Mouse (Mus musculus): ENCODE results near the gene Dab1. TPM values are rescaled to one million over a fixed set of nuclear protein-coding genes. Genes with fewer than 3 reads are reported as not detected.

Gene Dab1
- polyA plus RNA-seq (2015; fragmentation: Nextera tagmentation; extraction: Ambion mirVana) = 2.1 and 3.0 TPM in 2 replicates

DNA sequence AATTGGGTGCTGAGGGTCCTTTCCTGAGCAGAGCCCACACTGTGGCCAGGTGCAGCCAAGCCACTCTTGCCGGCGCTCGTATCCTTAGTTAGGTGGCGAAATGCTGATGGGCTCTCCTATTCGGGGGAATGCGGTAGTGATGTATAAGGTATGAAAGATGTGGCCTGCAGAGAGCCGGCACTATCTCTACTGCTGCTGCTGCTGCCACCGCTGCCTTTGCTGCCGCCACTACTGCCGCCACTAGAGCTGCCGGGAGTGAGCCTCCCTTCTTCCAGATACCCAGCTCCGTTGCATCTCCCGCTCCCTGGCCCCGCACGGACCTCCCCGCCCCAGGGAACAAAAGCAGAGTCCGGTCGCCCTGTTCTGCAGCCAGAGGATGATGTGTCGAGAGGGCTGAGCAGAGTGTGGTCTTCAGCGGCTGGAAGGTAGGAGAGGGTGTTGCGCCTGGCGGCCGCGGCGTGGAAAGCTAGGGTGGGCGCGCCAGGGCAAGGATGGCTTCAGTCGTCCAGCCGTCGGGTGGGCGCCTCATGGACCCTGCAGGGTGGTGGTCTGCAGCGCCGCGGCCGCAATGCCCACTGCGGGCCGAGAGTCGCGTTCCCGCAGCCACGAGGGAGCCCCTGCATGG is at the start of gene Dab1:
Dab1 (plus strand) TSS at position 39 of the 625 bp plus-strand sequence.
- no peaks in the 10 kb centered on the region for H3K36me3 ChIP-seq (ENCODE audit: control insufficient read depth, insufficient read depth, low read length)
- ATAC-seq (ENCODE audit: low read depth) = no peak
- H3K4me1 ChIP-seq (replicated peaks; ENCODE audit: control insufficient read depth, insufficient read depth, low read length) = no peaks in the 10 kb centered on the region
- no peak within 1 kb of the TSS for H3K9ac ChIP-seq (ENCODE audit: low read length)
- no peaks in the 10 kb centered on the region for H3K9me3 ChIP-seq (ENCODE audit: control insufficient read depth, low read length)
- peak within 1 kb of the TSS; percentile 15; the same call in 1 of the 2 replicates for H3K4me2 ChIP-seq (ENCODE audit: low read depth, low read length)
- H3K4me3 ChIP-seq (ENCODE audit: low read length) = no peak within 1 kb of the TSS
- WGBS = under 1% methylated on average over 41 of the region's 41 CpGs
- H3K27me3 ChIP-seq (ENCODE audit: control insufficient read depth, insufficient read depth, low read depth, low read length) = peaks cover 45% of the 10 kb centered on the region
- no peak within 1 kb of the TSS for H3K27ac ChIP-seq (ENCODE audit: low read length)

DNA sequence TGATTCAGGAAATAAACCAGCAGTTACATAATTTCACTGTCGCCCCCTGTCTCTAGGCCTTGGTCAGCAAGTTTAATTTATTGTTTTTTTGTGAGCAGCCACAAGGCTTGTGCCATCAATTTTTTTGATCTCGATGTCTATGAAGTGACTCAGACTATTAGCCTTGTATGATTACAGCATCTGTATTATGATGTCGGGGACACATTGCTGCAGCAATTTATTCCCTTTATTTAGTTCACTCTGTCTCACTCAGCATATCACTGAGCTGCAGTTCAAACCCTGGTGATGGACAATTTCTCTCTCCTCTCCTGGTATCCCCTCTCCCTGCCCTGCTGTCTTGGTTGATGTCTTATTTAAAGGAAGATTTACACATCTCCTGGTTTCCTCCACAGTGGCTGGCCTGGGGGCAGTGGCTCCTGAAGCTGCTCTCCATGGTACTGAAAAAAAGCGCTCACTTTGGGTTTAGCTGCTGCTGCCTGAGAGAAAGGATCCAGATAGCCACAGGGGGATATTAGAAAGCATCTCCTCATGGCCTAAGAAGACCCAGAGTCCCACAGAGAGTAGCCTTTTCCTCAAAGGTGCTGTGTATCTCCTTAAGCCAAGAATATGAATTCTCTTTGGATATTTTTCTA is 47.3 kb upstream of the Dab1 start:
- H3K9me3 ChIP-seq (ENCODE audit: control insufficient read depth, low read length) = no peaks in the 10 kb centered on the region
- H3K27ac ChIP-seq (ENCODE audit: low read length) = no peak overlapping the region
- H3K4me3 ChIP-seq (ENCODE audit: low read length) = no peak overlapping the region
- no peaks in the 10 kb centered on the region for H3K27me3 ChIP-seq (ENCODE audit: control insufficient read depth, insufficient read depth, low read depth, low read length)
- no peaks in the 10 kb centered on the region for H3K4me1 ChIP-seq (replicated peaks; ENCODE audit: control insufficient read depth, insufficient read depth, low read length)
- 59% methylated on average over 4 of the region's 4 CpGs for WGBS
- H3K9ac ChIP-seq (ENCODE audit: low read length) = no peak overlapping the region
- ATAC-seq (ENCODE audit: low read depth) = no peak
- H3K4me2 ChIP-seq (ENCODE audit: low read depth, low read length) = no peak overlapping the region
- H3K36me3 ChIP-seq (ENCODE audit: control insufficient read depth, insufficient read depth, low read length) = no peaks in the 10 kb centered on the region

DNA sequence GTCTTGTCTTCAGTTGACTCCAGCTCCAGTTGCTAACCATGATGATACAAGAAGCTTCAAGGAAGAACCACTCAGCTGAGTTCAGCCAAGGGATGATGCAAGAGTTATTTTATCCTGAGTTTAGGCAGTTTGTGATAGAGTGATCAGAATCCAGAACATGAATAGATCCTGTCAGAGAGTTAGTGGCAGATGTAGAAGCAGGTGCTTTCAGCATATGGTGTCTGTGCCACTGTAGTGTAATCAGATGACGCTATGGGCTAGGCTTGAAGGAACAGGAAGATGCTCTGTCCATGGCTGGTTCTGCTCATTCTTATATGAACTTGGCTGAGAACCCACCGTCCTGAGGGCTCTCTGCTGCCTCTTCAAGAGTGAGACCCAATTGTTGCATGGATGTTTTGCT is 43.6 kb upstream of the Dab1 start:
- ATAC-seq (ENCODE audit: low read depth) = no peak
- H3K27ac ChIP-seq (ENCODE audit: low read length) = no peak overlapping the region
- no peaks in the 10 kb centered on the region for H3K9me3 ChIP-seq (ENCODE audit: control insufficient read depth, low read length)
- WGBS = 81% methylated on average over 2 of the region's 2 CpGs
- H3K27me3 ChIP-seq (ENCODE audit: control insufficient read depth, insufficient read depth, low read depth, low read length) = no peaks in the 10 kb centered on the region
- H3K9ac ChIP-seq (ENCODE audit: low read length) = no peak overlapping the region
- H3K4me1 ChIP-seq (replicated peaks; ENCODE audit: control insufficient read depth, insufficient read depth, low read length) = no peaks in the 10 kb centered on the region
- H3K4me2 ChIP-seq (ENCODE audit: low read depth, low read length) = no peak overlapping the region
- H3K36me3 ChIP-seq (ENCODE audit: control insufficient read depth, insufficient read depth, low read length) = no peaks in the 10 kb centered on the region
- no peak overlapping the region for H3K4me3 ChIP-seq (ENCODE audit: low read length)

DNA sequence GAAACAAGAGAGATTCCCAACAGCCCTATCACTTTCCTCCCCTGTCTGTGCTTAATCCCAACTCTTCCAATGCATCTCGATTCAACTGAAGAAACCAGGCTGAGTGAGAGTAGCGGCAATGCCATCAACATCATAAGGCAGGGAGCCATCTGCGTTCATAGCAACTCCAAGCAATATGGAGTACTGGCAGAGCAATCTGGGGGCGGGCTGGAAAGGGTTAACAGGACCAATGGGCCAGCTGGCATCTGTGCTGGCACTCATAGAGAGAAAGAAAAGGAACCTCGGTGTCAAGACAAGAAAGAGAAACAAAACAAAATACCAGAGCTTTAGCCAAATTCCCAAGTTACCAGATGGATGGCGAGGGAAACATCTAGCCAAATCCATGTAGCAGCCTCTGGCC is 42.9 kb upstream of the Dab1 start:
- Histone ChIP-seq H3K27ac (ENCODE audit: low read length) (no peak overlapping the region), H3K27me3 (ENCODE audit: control insufficient read depth, insufficient read depth, low read depth, low read length) (no peaks in the 10 kb centered on the region), H3K4me3 (ENCODE audit: low read length) (no peak overlapping the region), H3K4me1 (replicated peaks; ENCODE audit: control insufficient read depth, insufficient read depth, low read length) (no peaks in the 10 kb centered on the region), H3K36me3 (ENCODE audit: control insufficient read depth, insufficient read depth, low read length) (no peaks in the 10 kb centered on the region), H3K4me2 (ENCODE audit: low read depth, low read length) (no peak overlapping the region), H3K9ac (ENCODE audit: low read length) (no peak overlapping the region), H3K9me3 (ENCODE audit: control insufficient read depth, low read length) (no peaks in the 10 kb centered on the region)
- ATAC-seq (ENCODE audit: low read depth) = no peak
- 70% methylated on average over 6 of the region's 6 CpGs for WGBS

DNA sequence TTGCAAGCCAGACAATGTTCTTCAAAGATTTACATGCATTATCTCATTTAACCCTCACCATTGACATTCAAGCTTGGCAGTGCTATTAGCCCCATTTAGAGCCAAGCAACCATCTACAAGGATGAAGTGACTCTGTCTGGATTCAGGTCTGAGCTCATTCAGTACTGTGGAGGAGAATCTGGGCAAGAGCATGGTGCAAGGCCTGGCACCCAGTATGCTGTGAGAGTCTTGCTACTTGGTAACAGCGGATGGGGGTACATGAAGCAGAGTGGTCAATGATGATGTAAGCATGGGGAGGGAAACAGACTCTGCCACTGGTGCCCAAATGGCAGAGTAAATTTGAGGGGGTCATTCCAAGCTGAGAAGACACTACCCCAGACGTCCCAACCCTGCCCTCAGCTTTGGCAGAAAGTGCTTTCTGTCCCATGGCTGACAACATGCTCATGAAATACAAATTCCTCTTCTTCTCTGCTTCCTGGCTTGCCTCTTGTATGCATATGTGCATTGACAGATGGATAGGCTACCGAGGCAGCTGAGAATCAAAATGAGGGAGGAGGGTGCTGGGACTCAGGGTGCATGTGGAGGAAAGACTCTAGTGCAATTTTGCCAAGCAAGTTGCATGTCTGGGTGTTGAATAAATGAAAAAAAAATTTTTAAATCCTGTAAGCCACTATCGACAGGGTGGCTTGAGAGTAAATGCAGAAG is 41.9 kb upstream of the Dab1 start:
- Histone ChIP-seq H3K9me3 (ENCODE audit: control insufficient read depth, low read length) (no peaks in the 10 kb centered on the region), H3K27ac (ENCODE audit: low read length) (no peak overlapping the region), H3K4me2 (ENCODE audit: low read depth, low read length) (no peak overlapping the region), H3K27me3 (ENCODE audit: control insufficient read depth, insufficient read depth, low read depth, low read length) (no peaks in the 10 kb centered on the region), H3K36me3 (ENCODE audit: control insufficient read depth, insufficient read depth, low read length) (no peaks in the 10 kb centered on the region), H3K4me1 (replicated peaks; ENCODE audit: control insufficient read depth, insufficient read depth, low read length) (no peaks in the 10 kb centered on the region), H3K4me3 (ENCODE audit: low read length) (no peak overlapping the region), H3K9ac (ENCODE audit: low read length) (no peak overlapping the region)
- no peak for ATAC-seq (ENCODE audit: low read depth)
- 59% methylated on average over 4 of the region's 4 CpGs for WGBS

DNA sequence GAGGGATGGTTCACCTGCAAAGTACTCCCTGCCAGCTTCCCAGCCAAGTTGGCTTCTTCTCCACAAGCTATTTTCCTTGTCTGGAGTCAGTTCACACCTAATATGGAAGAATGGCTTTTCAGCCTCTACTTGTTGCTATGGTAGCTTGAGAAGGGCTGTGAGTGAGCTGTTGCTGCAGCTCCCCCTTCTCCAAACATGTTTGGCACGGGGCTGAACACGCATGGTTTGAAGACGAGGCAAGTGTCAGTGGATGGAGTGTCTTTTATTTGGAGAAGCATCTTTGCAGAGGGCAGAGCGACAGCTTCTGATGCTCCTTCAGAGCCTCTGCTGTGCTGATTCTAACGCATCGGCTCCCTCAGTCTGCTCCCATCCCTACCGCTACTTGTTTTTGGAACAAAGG is 41.3 kb upstream of the Dab1 start:
- WGBS = 50% methylated on average over 7 of the region's 7 CpGs
- Histone ChIP-seq H3K4me3 (ENCODE audit: low read length) (no peak overlapping the region), H3K4me2 (ENCODE audit: low read depth, low read length) (no peak overlapping the region), H3K36me3 (ENCODE audit: control insufficient read depth, insufficient read depth, low read length) (no peaks in the 10 kb centered on the region), H3K4me1 (replicated peaks; ENCODE audit: control insufficient read depth, insufficient read depth, low read length) (no peaks in the 10 kb centered on the region), H3K27ac (ENCODE audit: low read length) (no peak overlapping the region), H3K9ac (ENCODE audit: low read length) (no peak overlapping the region), H3K9me3 (ENCODE audit: control insufficient read depth, low read length) (no peaks in the 10 kb centered on the region), H3K27me3 (ENCODE audit: control insufficient read depth, insufficient read depth, low read depth, low read length) (no peaks in the 10 kb centered on the region)
- no peak for ATAC-seq (ENCODE audit: low read depth)

DNA sequence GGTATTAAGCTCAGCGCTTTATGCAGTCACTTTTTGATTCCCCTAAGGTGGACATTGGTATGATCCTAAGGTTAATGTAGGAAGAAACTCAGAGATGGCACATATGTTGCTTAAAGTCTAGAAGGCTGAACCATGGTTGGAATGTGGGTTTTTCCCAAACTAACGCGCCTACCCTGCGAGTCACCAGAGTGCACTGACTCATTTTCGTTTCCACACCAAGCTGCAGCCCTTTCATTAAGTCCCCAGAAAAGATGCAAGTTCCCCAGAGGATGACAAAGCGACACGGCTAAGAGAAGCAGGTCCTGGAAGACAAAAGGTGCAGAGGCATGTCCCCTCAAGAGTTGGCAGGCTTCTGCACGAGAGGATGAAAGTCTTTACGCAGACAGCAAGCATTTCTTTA is 39.1 kb upstream of the Dab1 start:
- no peak for ATAC-seq (ENCODE audit: low read depth)
- no peaks in the 10 kb centered on the region for H3K36me3 ChIP-seq (ENCODE audit: control insufficient read depth, insufficient read depth, low read length)
- no peaks in the 10 kb centered on the region for H3K9me3 ChIP-seq (ENCODE audit: control insufficient read depth, low read length)

DNA sequence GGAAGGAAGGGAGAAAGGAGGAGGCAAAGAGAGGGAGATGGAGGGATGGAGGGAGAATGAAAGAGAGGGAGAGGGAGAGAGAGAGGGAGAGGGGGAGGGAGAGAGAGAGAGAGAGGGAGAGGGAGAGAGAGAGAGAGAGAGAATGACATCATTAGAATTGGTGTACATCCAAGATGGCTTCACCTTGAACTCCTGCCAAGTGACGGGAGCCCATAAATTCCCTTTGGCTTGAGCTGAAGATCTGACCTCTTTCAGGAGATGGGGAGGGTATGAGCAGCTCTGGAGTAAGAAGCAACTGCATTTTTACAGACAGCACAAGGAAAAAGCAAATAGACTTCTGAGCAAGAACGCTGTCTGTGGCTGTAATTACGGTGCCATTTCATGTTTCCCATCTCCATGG is 4.1 kb upstream of the Dab1 start:
- Histone ChIP-seq H3K36me3 (ENCODE audit: control insufficient read depth, insufficient read depth, low read length) (no peaks in the 10 kb centered on the region), H3K27me3 (ENCODE audit: control insufficient read depth, insufficient read depth, low read depth, low read length) (peaks cover 22% of the 10 kb centered on the region), H3K4me2 (ENCODE audit: low read depth, low read length) (no peak overlapping the region), H3K4me3 (ENCODE audit: low read length) (no peak overlapping the region), H3K9ac (ENCODE audit: low read length) (no peak overlapping the region), H3K9me3 (ENCODE audit: control insufficient read depth, low read length) (no peaks in the 10 kb centered on the region), H3K27ac (ENCODE audit: low read length) (no peak overlapping the region), H3K4me1 (replicated peaks; ENCODE audit: control insufficient read depth, insufficient read depth, low read length) (no peaks in the 10 kb centered on the region)
- WGBS = 62% methylated on average over 3 of the region's 3 CpGs
- ATAC-seq (ENCODE audit: low read depth) = no peak

More for the DNA sequence above, 39.1 kb upstream of the Dab1 start:
- H3K4me2 ChIP-seq (ENCODE audit: low read depth, low read length) = no peak overlapping the region
- no peaks in the 10 kb centered on the region for H3K4me1 ChIP-seq (replicated peaks; ENCODE audit: control insufficient read depth, insufficient read depth, low read length)
- H3K4me3 ChIP-seq (ENCODE audit: low read length) = no peak overlapping the region
- H3K9ac ChIP-seq (ENCODE audit: low read length) = no peak overlapping the region
- no peaks in the 10 kb centered on the region for H3K27me3 ChIP-seq (ENCODE audit: control insufficient read depth, insufficient read depth, low read depth, low read length)
- 78% methylated on average over 9 of the region's 9 CpGs for WGBS
- no peak overlapping the region for H3K27ac ChIP-seq (ENCODE audit: low read length)

DNA sequence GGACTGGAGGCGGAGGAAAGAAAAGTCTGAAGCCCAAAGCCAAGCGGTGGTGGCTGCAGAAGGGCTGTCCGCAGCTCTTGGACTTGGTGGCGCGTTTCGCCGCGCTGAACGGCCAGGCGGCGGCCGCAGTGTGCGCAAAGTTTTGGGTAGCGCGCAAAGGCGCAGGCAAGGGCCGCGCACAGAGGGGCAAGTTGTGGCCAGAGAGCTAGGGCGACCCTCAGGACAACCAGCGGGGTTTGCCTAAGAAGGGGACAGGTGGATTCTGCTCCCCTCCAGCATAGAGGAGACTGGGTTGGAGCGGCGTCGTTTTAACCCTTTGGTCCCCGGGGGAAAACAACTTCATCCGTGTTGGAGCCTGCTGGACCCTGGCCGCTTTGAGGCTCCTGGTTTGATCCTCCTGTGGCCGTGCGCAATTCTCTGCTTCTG is 800 bp downstream of the Dab1 start:
- no peak overlapping the region for H3K4me3 ChIP-seq (ENCODE audit: low read length)
- under 1% methylated on average over 28 of the region's 28 CpGs for WGBS
- H3K27me3 ChIP-seq (ENCODE audit: control insufficient read depth, insufficient read depth, low read depth, low read length) = peaks cover 45% of the 10 kb centered on the region
- no peaks in the 10 kb centered on the region for H3K9me3 ChIP-seq (ENCODE audit: control insufficient read depth, low read length)
- H3K9ac ChIP-seq (ENCODE audit: low read length) = no peak overlapping the region
- peak overlapping the region; percentile 15; the same call in 1 of the 2 replicates for H3K4me2 ChIP-seq (ENCODE audit: low read depth, low read length)
- no peaks in the 10 kb centered on the region for H3K36me3 ChIP-seq (ENCODE audit: control insufficient read depth, insufficient read depth, low read length)
- H3K4me1 ChIP-seq (replicated peaks; ENCODE audit: control insufficient read depth, insufficient read depth, low read length) = no peaks in the 10 kb centered on the region
- ATAC-seq (ENCODE audit: low read depth) = no peak
- no peak overlapping the region for H3K27ac ChIP-seq (ENCODE audit: low read length)
